22 mouse cellular contexts compared by ENCODE assay signal in genomic region chr8:54518756-54519460, GRCm38 (mm10). TPM values are rescaled to one million over a fixed set of nuclear protein-coding genes. Genes with fewer than 3 reads are reported as not detected.
DNase-seq lines count a peak whose midpoint lies in the region; ATAC-seq and TF ChIP-seq lines count a peak whose summit lies in the region.
"Had no signal": no experiment of that assay in that cellular context is flagged by ENCODE, and none has a peak within 500 bp of the region (broad histone marks: within the 10 kb centered on the region; RNA-seq: fewer than 3 reads in every experiment).

No protein-coding gene starts in this region.

- peaks cover 4% of the 10 kb centered on the region; the same call in 1 of the 2 replicates for H3K36me3 ChIP-seq in lung, postnatal 0 days (ENCODE audit: insufficient read depth, low read length)
- peaks cover 36% of the 10 kb centered on the region for H3K36me3 ChIP-seq in kidney, embryonic 15.5 days

- H3K27me3 ChIP-seq in lung, postnatal 0 days (replicated peaks; ENCODE audit: insufficient read depth, low read length) = no peaks in the 10 kb centered on the region
- H3K27me3 ChIP-seq in kidney, embryonic 15.5 days = no peaks in the 10 kb centered on the region
- H3K27me3 ChIP-seq: embryonic facial prominence, embryonic 12.5 days; limb, embryonic 13.5 days; midbrain, embryonic 13.5 days; neural tube, embryonic 13.5 days had no signal

- no peak overlapping the region for H3K9ac ChIP-seq in lung, postnatal 0 days (replicated peaks; ENCODE audit: low read depth)
- no peak overlapping the region for H3K9ac ChIP-seq in kidney, embryonic 15.5 days
- H3K9ac ChIP-seq: embryonic facial prominence, embryonic 12.5 days; limb, embryonic 13.5 days; midbrain, embryonic 13.5 days; neural tube, embryonic 13.5 days had no signal

- H3K4me1 ChIP-seq in lung, postnatal 0 days (ENCODE audit: insufficient read depth, low read depth, low read length) = no peaks in the 10 kb centered on the region
- peaks cover 6% of the 10 kb centered on the region; the same call in 1 of the 2 replicates for H3K4me1 ChIP-seq in kidney, embryonic 15.5 days
- H3K4me1 ChIP-seq: embryonic facial prominence, embryonic 12.5 days; limb, embryonic 13.5 days; midbrain, embryonic 13.5 days had no signal

- WGBS in lung, postnatal 0 days = 57% methylated on average over 10 of the region's 10 CpGs
- WGBS in kidney, embryonic 15.5 days = 63% methylated on average over 10 of the region's 10 CpGs

- peak; percentile 13 for DNase-seq in embryo, embryonic 10 days (ENCODE audit: low spot score)
- no peak for DNase-seq in embryo, embryonic 9.5 days (ENCODE audit: extremely low spot score)
- DNase-seq in lung, postnatal 0 days (ENCODE audit: low spot score) = peak; percentile 21
- no peak for DNase-seq in lung, adult 18-20 months
- DNase-seq in kidney, postnatal 4 days = peak; percentile 40 to 59
- no peak for DNase-seq in right cerebral cortex, postnatal 25 days
- DNase-seq in gastrocnemius, postnatal 10 days = no peak
- DNase-seq: cerebellum, adult 2 months; gastrocnemius, postnatal 36 days; lung, postnatal 4 days; spleen, adult 18-20 months; thymus, postnatal 4 days had no signal

- TF ChIP-seq CTCF in lung, postnatal 0 days (IDR thresholded peaks at IDR 0.05) = no peak

- H3K9me3 ChIP-seq in lung, postnatal 0 days (ENCODE audit: low read length) = no peaks in the 10 kb centered on the region
- H3K9me3 ChIP-seq in kidney, embryonic 15.5 days (replicated peaks) = no peaks in the 10 kb centered on the region
- H3K9me3 ChIP-seq: embryonic facial prominence, embryonic 12.5 days; G1E; limb, embryonic 13.5 days; midbrain, embryonic 13.5 days; neural tube, embryonic 13.5 days had no signal

- H3K4me2 ChIP-seq in lung, postnatal 0 days (replicated peaks; ENCODE audit: low read depth, low read length) = no peak overlapping the region
- H3K4me2 ChIP-seq in kidney, embryonic 15.5 days = no peak overlapping the region
- H3K4me2 ChIP-seq: embryonic facial prominence, embryonic 12.5 days; limb, embryonic 13.5 days; midbrain, embryonic 13.5 days; neural tube, embryonic 13.5 days had no signal

- no peak overlapping the region for H3K27ac ChIP-seq in lung, postnatal 0 days (ENCODE audit: low read length)
- H3K27ac ChIP-seq in kidney, embryonic 15.5 days = 0 out of 2 replicates have a peak overlapping the region, but pooled peaks have one; percentile 45
- H3K27ac ChIP-seq: embryonic facial prominence, embryonic 12.5 days; limb, embryonic 13.5 days; midbrain, embryonic 13.5 days; neural tube, embryonic 13.5 days had no signal

- TF ChIP-seq EP300 in lung, postnatal 0 days (IDR thresholded peaks at IDR 0.05) = no peak

- peak; percentile 21; the same call in 1 of the 2 replicates for ATAC-seq in lung, postnatal 0 days
- ATAC-seq in kidney, embryonic 15.5 days (replicated peaks; ENCODE audit: low FRiP score) = peak; percentile 80
- ATAC-seq: forebrain, embryonic 16.5 days; hindbrain, embryonic 16.5 days had no signal

- H3K4me3 ChIP-seq in lung, postnatal 0 days (ENCODE audit: low read depth, low read length) = no peak overlapping the region
- H3K4me3 ChIP-seq in kidney, embryonic 15.5 days (replicated peaks) = no peak overlapping the region
- H3K4me3 ChIP-seq: embryonic facial prominence, embryonic 12.5 days; erythroblast, embryonic 14.5 days; limb, embryonic 13.5 days; midbrain, embryonic 13.5 days; neural tube, embryonic 13.5 days had no signal

RNA-seq across cellular contexts. Expression of gene Asb5, which starts 10.5 kb away (rescaled TPM):
- 3.8 and 5.2 TPM in 2 replicates for polyA plus RNA-seq in lung, postnatal 0 days (2015; fragmentation: Nextera tagmentation; extraction: Ambion mirVana)
- 4.2 and 5.3 TPM in 2 replicates for polyA plus RNA-seq in kidney, embryonic 15.5 days (2015; fragmentation: Nextera tagmentation; extraction: Ambion mirVana)
- total RNA-seq in gastrocnemius, postnatal 10 days (2021) = 100 to 1,000 TPM; 124 to 132 TPM
- total RNA-seq: hematopoietic stem cell, adult 5-6 weeks had no signal
- polyA plus RNA-seq: erythroblast, embryonic 14.5 days; G1E had no signal

RNA-seq across cellular contexts. Expression of gene Spcs3, which starts 10.9 kb away (rescaled TPM):
- 38.7 and 41.8 TPM in 2 replicates for polyA plus RNA-seq in lung, postnatal 0 days (2015; fragmentation: Nextera tagmentation; extraction: Ambion mirVana)
- 95.9 and 104 TPM in 2 replicates for polyA plus RNA-seq in kidney, embryonic 15.5 days (2015; fragmentation: Nextera tagmentation; extraction: Ambion mirVana)
- total RNA-seq in gastrocnemius, postnatal 10 days (2021) = 10 to 100 TPM; 22.8 to 28.2 TPM

Comparison
In these comparisons a context has a peak if more than half of its experiments do, and no peak if none do; other contexts are left out.
1. DNase-seq: peak in embryo, embryonic 10 days (single experiment), lung, postnatal 0 days (single experiment) and kidney, postnatal 4 days (2 of 2); none in embryo, embryonic 9.5 days (single experiment), lung, adult 18-20 months (0 of 2), right cerebral cortex, postnatal 25 days (single experiment) and gastrocnemius, postnatal 10 days (single experiment).